Mouse (Mus musculus) stomach, embryonic 16.5 days (tissue): Measurements from ENCODE around the gene BC049762. TPM values are rescaled to one million over a fixed set of nuclear protein-coding genes. Genes with fewer than 3 reads are reported as not detected.

ENCODE experiments used
- polyA plus RNA-seq: library from polyadenylated mRNA; unstranded; fragments of >200 nt; fragmentation: Nextera tagmentation; extraction: Ambion mirVana; gene quantifications from 2 replicates; pipeline ENCODE4 v1.2.1, GENCODE M21; 2015

The BC049762 gene
- polyA plus RNA-seq, 1 experiment from 2014 or later, result 0.36 TPM

Other genes starting within 250 kb of the BC049762 start
- gene Olfr54, start 248.8 kb downstream of the BC049762 start, polyA plus RNA-seq, result not detected in 2 replicates
- gene Olfr1375, start 214.9 kb downstream of the BC049762 start, polyA plus RNA-seq, result not detected in 2 replicates
- 7.4 TPM in 2 replicates for gene Zfp354a, start 203.8 kb downstream of the BC049762 start, polyA plus RNA-seq
- gene Gm12569, start 42.6 kb downstream of the BC049762 start, polyA plus RNA-seq, result not detected in 2 replicates
- gene Clk4, start 1.3 kb downstream of the BC049762 start, polyA plus RNA-seq, result 115 and 123 TPM in 2 replicates
- 5.7 and 7.0 TPM in 2 replicates for gene Col23a1, start 26.9 kb upstream of the BC049762 start, polyA plus RNA-seq